Mouse (Mus musculus) mouse embryonic stem cell (cell line): ENCODE measurements around the gene Cpne9.
"Not testable (repeated sequence)": the region's sequence is repeated elsewhere in the genome, so short reads cannot be mapped to it uniquely, and the experiment has no call there.

Experiments
- in situ Hi-C, 2 experiments: fragments of 300-500 bp; cut with MboI; formaldehyde crosslinking; loops; 1 replicate in 1 of 2; 3 replicates in 1 of 2; pipeline ENCODE4 v1.14.3; 2019 to 2020; ENCODE audit warnings: low sequenced_read_pairs in 2 of 2, low pct_unique_long_range_greater_than_20kb in 1 of 2, mixed read lengths in 1 of 2; ENCODE audit not compliant: unreplicated experiment in 1 of 2

The Cpne9 gene

GRCm38 (mm10) chr6:113332734-113333133 lies 50.6 kb downstream of the Cpne9 start:
- in situ Hi-C loops: not testable (repeated sequence)

DNA sequence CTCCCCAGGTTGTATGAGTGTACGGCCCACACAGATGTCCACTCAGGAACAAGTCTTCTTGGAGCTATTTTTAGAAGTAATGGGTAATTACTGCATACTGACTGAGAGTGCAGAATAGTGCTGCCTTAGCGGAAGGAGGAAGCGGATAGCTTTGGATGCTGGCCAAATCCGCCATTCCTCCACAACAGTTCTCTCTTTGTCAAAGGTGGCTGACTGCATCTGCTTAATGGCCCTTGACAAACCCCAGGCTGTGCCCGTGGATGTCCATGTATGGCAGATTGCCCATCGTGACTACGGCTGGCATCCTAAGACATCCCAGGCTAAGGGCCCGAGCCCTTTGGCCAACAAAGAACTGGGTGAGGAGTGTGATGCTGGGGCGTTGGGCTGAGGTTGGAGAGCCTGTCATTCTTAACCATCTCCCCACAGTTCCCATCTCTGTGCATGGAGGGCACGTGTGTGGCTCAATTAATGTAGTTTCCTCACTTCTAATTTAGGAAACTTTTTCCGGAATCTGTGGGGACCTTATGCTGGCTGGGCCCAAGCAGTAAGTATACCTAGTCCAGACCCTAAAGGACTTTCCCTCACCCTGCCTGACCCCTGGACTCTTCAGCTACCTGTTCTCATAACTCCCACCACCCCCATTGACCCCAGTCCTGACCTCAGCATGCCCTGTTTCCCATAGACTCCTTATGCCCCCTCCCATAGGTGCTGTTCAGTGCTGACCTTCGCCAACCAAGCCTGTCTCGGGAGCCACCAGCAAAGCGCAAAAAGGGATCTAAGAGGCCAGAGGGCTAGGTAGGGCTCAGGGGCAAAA lies 51.2 kb downstream of the Cpne9 start:
- in situ Hi-C loops: no loop called here

GRCm38 (mm10) chr6:113334216-113334615 lies 52.1 kb downstream of the Cpne9 start:
- in situ Hi-C loops: no loop called here

GRCm38 (mm10) chr6:113336852-113337620 lies 54.9 kb downstream of the Cpne9 start:
- in situ Hi-C loops: no loop called here

DNA sequence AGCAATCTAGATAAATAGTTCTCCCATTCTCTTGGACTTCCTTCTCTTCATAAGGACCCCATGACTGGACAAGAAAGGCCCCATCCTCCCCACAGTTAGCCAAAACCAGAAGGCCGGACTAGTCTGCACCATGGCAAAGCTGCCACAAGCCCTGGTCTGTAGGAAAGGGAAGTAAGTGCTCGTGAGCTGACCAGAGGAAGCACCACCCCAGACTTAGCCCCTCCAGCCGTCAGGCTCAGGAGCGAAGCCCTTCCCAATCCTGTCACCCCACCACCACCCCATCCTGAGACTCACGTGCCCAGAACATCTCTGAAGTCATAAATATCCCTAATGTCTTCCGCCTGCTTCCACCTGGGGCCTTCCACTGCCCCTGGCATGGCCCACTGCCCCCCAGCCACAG lies 59.5 kb downstream of the Cpne9 start:
- in situ Hi-C loops: no loop called here

- in situ Hi-C loops: no loop called here
These were observed 60.2 kb downstream of the Cpne9 start for GRCm38 (mm10) chr6:113342297-113342696.

DNA sequence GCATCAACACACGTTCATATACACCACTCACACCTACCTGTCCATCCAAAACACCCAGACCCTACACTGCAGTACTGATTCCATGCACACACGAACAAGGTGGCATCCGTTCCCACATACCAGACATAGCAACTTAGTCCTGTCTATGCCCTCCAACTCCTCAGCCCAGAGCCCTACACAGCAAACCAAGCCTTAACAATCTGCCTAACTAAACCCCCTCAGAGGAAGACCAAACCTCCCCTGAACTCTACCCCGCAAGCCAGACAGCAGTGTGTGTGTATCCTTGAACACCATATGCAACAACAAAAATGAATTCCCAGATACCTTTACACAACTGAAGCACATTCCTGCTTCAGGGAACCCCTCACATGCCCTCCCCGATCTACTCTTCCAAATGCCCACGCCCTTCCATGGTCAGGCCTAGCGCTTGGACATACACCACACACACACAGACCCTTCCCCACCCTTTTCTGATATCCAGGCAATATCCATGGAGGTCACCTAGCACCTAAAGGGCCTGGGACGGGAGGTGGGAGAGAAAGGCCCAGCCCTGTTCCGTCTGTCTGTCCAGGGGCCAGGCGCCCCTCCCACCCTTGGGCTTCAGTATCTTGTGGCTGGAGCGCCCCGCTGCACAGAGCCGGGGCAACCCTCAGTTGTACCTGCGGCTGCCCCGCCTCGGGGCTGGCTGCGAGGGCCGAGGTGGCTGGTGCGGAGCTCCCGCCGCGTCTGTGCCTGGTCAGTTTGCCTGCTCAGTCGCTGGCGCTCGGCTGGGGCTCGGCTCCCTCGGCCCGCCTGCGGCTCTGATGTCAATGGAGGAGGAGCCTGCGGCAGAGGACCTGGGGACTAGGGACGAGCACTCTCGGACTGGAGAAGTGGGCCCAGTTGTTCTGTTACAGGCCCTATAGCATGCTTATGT lies 61.3 kb downstream of the Cpne9 start, which contains the start of gene Camk1:
Gene Camk1, minus strand, starts transcription at position 808 of the 916 bp plus-strand sequence.
- in situ Hi-C loops: no loop called here

DNA sequence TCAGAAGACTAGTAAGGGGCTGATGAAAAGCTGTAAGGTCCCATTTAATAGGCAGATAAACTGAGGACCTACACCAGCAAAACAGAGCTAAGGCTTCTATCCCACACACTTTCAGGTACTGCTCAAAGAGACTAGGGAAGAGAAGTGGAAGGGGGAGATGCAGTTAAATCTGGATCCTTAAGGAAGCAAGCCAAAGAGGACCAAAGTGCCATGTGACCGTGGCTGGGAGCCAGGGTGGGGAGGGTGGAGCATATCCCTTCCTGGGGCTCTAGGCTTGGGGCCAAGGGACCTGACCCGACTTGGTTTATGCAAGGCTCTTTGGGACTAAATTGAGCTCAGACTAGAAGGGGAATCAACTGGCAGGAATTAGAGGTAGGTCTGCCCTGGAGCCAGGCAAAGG lies 62.2 kb downstream of the Cpne9 start:
- in situ Hi-C loops: no loop called here

DNA sequence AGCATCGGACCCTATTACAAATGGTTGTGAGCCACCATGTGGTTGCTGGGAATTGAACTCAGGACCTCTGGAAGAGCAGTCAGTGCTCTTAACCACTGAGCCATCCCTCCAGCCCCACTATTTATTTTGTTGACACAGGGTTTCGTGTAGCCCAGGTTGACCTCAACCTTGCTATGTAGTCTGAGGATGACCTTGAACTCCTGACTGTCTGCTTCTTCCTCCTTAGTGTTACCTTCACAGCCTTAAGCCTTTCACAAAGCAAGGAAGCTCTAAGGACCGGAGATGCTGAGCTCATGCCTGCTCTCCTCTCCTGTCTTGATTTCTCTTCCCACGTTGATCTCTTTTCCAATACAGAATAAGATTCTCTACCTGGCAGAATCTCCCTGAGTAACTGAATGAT lies 64.8 kb downstream of the Cpne9 start:
- in situ Hi-C loops: no loop called here

- in situ Hi-C loops: no loop called here
These were observed 68.4 kb downstream of the Cpne9 start for GRCm38 (mm10) chr6:113350538-113350937.

DNA sequence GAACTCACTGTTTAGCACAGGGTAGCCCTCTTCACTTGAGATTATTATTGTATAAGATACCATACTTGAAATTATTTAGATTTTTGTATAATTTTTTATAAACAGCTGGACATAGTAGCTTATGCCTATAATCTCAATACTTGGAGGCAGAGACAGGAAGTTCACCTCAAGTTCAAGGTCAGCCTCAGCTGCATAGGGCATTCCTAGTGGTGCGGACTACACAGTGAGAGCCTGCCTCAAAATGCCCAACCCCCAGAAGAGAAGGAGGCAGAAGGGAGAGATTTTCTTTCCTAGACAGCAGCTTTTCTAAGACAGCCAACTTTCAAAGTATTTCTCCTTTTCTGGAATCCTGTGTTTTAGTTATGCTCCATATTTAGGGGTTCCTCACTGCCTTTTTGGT lies 69.1 kb downstream of the Cpne9 start:
- in situ Hi-C loops: no loop called here

DNA sequence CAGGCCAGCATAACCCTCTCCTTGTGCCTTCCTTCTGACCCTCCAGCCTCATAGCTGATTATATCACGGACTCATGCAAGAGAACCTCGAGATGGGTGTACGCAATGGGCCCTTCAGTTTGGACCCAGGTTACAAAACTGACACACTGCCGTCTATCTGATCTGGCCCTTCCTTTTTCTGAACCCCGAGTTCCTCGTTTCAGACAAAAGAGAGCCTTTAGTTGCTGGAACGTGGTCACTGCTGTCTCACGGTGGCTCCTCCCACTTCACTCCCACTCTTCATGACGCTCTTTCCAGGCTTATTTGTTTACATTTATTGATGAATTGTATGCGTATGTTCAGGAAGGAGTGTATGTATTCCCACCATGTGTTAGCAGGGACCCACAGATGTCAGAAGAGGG lies 69.5 kb downstream of the Cpne9 start:
- in situ Hi-C loops: no loop called here

DNA sequence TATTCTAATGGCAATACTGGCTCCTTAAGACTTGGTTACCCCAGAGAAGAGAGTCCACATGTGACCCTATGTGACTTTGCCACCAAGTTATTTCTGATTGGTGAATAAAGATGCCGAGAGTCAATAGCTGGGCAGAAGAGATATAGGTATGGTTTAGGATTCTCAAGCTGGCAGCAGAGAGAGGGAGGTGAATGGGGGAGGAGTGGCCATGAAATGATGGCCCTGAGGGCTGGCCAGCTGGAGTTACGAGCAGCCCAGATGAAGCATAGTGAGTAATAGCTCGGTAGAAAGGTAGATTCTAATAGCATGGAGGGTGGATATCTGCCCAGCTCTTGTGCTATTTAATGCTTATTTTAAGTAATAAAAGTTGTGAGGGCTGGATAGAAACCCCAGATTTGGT lies 70.7 kb downstream of the Cpne9 start:
- in situ Hi-C loops: no loop called here

- in situ Hi-C loops: no loop called here
These were observed 71.6 kb downstream of the Cpne9 start for GRCm38 (mm10) chr6:113353696-113354095.
